Mouse (Mus musculus): Measurements from ENCODE around the gene Aldh3a2. TPM values are rescaled to one million over a fixed set of nuclear protein-coding genes. Genes with fewer than 3 reads are reported as not detected.
"Not testable (repeated sequence)": the region's sequence is repeated elsewhere in the genome, so short reads cannot be mapped to it uniquely, and the experiment has no call there.

The Aldh3a2 gene
- 27.3 and 32.1 TPM in 2 replicates for polyA plus RNA-seq (2012; rRNA removed)

DNA sequence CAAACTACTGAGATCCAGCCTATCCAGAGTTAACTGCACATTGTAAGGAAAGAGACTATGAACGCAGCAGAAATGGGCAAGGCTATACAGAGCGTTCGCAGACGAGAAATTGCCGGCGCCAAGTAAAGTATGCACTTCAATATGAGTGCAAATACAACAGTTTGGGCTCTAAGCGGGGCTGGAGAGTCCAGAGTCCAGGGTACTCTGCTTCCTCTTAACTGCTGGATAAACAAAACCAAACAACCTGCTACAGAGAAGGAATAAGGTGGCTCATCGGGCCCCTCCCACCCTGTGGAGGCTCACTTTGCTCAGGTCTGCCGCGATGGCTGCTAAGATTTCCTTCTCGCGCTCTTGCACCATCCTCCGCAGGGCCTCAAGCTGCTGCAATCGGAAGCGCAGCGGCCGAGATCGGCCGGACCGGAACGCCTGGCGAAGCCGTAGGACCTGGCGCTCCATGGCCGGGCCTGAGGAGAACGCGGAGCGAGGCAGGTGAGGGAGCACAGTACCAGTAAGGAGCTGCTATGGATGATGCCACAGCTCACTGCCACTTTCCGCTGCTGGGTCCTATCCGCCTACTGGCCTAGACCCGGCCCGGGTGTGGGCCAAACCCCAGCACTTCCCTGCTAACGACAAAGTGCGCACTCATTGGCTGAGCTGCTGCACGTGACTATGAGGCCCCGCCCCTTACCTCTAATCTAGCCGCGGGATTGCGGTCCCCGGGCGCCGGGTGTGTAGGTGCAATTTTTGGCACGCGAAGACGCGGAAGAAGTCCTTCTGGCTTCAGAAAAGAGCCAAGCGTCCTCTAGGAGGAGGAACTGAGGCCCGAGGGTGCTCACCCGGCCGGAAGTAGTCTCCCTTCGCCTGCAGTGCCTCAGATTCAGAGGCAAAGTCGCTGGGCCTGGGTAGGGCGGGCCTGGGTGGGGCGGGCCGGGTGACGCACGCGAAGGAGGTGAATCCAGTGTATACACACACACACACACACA lies at the start of gene Aldh3a2:
Gene Aldh3a2 (minus strand): TSS at position 914 of the 983 bp plus-strand sequence.
- Histone ChIP-seq H3K36me3 (ENCODE audit: control insufficient read depth, insufficient read depth, low read length) (peaks cover 18% of the 10 kb centered on the region), H3K4me1 (ENCODE audit: control insufficient read depth, insufficient read depth, insufficient read length) (no peaks in the 10 kb centered on the region), H3K4me3 (ENCODE audit: extremely low read depth, insufficient read depth, insufficient read length) (peak within 1 kb of the TSS; percentile 93), H3K27me3 (ENCODE audit: control insufficient read depth, insufficient read depth, low read length) (no peaks in the 10 kb centered on the region), H3K27ac (ENCODE audit: insufficient read depth, low read length) (peak within 1 kb of the TSS; percentile 96)
- peak; percentile 92 to 96 for DNase-seq (ENCODE audit: low read depth in 1 of 2, low spot score in 2 of 2)
- under 1% methylated on average over 58 of the region's 58 CpGs for WGBS
- no peak for TF ChIP-seq CTCF (IDR thresholded peaks at IDR 0.05; ENCODE audit: extremely low read depth, insufficient read depth, insufficient read length, insufficient replicate concordance)
- peak; percentile 98 for TF ChIP-seq POLR2A (IDR thresholded peaks at IDR 0.05; ENCODE audit: low read depth, low read length)

DNA sequence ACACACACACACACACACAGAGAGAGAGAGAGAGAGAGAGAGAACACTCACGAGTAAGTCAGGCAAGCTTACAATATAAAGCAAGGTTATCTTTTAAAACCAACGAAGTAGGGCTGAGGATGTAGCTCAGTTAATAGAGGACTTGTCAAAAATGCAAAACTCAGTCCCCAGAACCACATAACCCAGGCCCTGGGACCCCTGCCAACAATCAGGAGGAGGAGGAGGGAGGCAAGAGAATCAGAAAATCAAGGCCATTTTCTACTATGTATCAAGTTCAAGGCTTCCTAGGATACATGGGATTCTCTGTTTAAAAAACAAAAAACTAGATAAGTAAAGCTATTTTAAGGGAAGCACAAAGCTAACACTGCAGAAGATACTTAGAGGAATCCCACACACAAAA lies 49.6 kb upstream of the Aldh3a2 start:
- 32% methylated on average over 2 of the region's 2 CpGs for WGBS
- DNase-seq (ENCODE audit: low read depth in 1 of 2, low spot score in 2 of 2), result no peak
- TF ChIP-seq POLR2A (IDR thresholded peaks at IDR 0.05; ENCODE audit: low read depth, low read length) (no peak), CTCF (IDR thresholded peaks at IDR 0.05; ENCODE audit: extremely low read depth, insufficient read depth, insufficient read length, insufficient replicate concordance) (no peak)

DNA sequence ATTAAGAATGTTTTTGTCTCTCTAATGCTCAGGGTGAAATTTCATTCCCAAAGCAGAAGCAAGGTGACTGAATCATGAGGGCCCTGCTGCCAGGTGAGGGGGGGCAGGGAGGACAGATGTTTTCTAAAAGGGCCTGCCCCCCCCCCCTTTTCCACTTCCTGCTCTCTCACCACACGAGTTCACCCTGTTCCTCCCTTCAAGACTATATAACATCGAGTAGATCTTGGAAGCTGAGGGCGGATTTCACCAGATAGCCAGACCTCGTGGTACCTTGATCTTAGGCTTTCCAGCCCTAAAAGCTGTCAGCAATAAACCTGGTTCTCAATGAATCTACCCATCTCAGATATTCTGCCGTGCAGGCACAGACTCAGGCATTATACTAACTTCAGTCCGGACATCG lies 43.1 kb upstream of the Aldh3a2 start:
- Histone ChIP-seq H3K4me1 (ENCODE audit: control insufficient read depth, insufficient read depth, insufficient read length) (peaks cover 7% of the 10 kb centered on the region; the same call in 1 of the 2 replicates), H3K27me3 (ENCODE audit: control insufficient read depth, insufficient read depth, low read length) (no peaks in the 10 kb centered on the region), H3K36me3 (ENCODE audit: control insufficient read depth, insufficient read depth, low read length) (no peaks in the 10 kb centered on the region), H3K27ac (ENCODE audit: insufficient read depth, low read length) (no peak overlapping the region), H3K4me3 (ENCODE audit: extremely low read depth, insufficient read depth, insufficient read length) (no peak overlapping the region)
- DNase-seq (ENCODE audit: low read depth in 1 of 2, low spot score in 2 of 2), result no peak
- TF ChIP-seq CTCF (IDR thresholded peaks at IDR 0.05; ENCODE audit: extremely low read depth, insufficient read depth, insufficient read length, insufficient replicate concordance) (no peak), POLR2A (IDR thresholded peaks at IDR 0.05; ENCODE audit: low read depth, low read length) (no peak)
- WGBS, result 38% methylated on average over 7 of the region's 7 CpGs

More for the DNA sequence above, 49.6 kb upstream of the Aldh3a2 start:
- Histone ChIP-seq H3K36me3 (ENCODE audit: control insufficient read depth, insufficient read depth, low read length) (no peaks in the 10 kb centered on the region), H3K27ac (ENCODE audit: insufficient read depth, low read length) (no peak overlapping the region), H3K27me3 (ENCODE audit: control insufficient read depth, insufficient read depth, low read length) (no peaks in the 10 kb centered on the region), H3K4me1 (ENCODE audit: control insufficient read depth, insufficient read depth, insufficient read length) (no peaks in the 10 kb centered on the region), H3K4me3 (ENCODE audit: extremely low read depth, insufficient read depth, insufficient read length) (no peak overlapping the region)

DNA sequence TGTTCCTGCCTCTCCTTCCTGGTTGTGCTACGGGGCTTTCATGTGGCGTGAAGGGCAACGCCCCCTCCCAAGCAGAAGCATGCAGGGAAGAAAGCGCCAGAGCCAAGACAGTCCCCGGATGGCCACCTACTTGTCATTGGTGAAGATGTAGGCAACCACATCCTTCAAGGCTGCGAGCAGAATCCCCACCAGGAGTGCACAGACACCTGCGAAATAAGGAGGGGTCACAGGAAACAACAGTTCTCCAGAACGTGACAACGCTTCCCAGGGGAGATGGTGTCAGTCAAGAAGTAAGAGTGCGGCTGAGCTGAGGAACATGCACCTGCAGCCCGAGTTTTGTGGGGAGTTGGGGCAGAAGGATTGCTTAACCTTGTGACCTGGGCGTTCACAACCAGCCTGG lies 42.6 kb upstream of the Aldh3a2 start:
- no peak overlapping the region for H3K4me3 ChIP-seq (ENCODE audit: extremely low read depth, insufficient read depth, insufficient read length)
- no peak overlapping the region for H3K27ac ChIP-seq (ENCODE audit: insufficient read depth, low read length)
- TF ChIP-seq CTCF (IDR thresholded peaks at IDR 0.05; ENCODE audit: extremely low read depth, insufficient read depth, insufficient read length, insufficient replicate concordance), result no peak
- TF ChIP-seq POLR2A (IDR thresholded peaks at IDR 0.05; ENCODE audit: low read depth, low read length), result no peak
- no peaks in the 10 kb centered on the region for H3K36me3 ChIP-seq (ENCODE audit: control insufficient read depth, insufficient read depth, low read length)
- no peaks in the 10 kb centered on the region for H3K27me3 ChIP-seq (ENCODE audit: control insufficient read depth, insufficient read depth, low read length)
- DNase-seq (ENCODE audit: low read depth in 1 of 2, low spot score in 2 of 2), result peak in 1 of 2 experiments; percentile 18
- 17% methylated on average over 12 of the region's 12 CpGs for WGBS
- H3K4me1 ChIP-seq (ENCODE audit: control insufficient read depth, insufficient read depth, insufficient read length), result peaks cover 7% of the 10 kb centered on the region; the same call in 1 of the 2 replicates

DNA sequence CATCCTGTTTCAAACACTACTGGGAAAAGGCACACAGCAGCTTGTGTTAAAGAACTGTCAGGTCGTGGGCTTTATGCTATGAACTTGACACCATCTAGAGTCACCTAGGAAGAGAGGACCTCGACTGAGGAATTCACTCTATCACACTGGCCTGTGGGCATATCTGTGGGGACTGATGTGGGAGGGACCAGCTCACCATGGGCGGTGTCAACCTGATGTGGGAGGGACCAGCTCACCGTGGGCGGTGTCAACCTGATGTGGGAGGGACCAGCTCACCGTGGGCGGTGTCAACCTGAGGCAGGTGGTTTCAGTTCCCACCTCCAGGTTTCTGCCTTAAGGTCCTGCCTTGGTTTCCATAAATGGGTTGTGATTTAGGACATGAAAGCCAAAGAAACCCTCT lies 40.5 kb upstream of the Aldh3a2 start:
- 59% methylated on average over 7 of the region's 7 CpGs for WGBS
- Histone ChIP-seq H3K4me1 (ENCODE audit: control insufficient read depth, insufficient read depth, insufficient read length) (peaks cover 7% of the 10 kb centered on the region; the same call in 1 of the 2 replicates), H3K36me3 (ENCODE audit: control insufficient read depth, insufficient read depth, low read length) (no peaks in the 10 kb centered on the region), H3K27me3 (ENCODE audit: control insufficient read depth, insufficient read depth, low read length) (no peaks in the 10 kb centered on the region), H3K4me3 (ENCODE audit: extremely low read depth, insufficient read depth, insufficient read length) (no peak overlapping the region), H3K27ac (ENCODE audit: insufficient read depth, low read length) (no peak overlapping the region)
- no peak for DNase-seq (ENCODE audit: low read depth in 1 of 2, low spot score in 2 of 2)
- TF ChIP-seq CTCF (IDR thresholded peaks at IDR 0.05; ENCODE audit: extremely low read depth, insufficient read depth, insufficient read length, insufficient replicate concordance), result no peak
- TF ChIP-seq POLR2A (IDR thresholded peaks at IDR 0.05; ENCODE audit: low read depth, low read length), result no peak

DNA sequence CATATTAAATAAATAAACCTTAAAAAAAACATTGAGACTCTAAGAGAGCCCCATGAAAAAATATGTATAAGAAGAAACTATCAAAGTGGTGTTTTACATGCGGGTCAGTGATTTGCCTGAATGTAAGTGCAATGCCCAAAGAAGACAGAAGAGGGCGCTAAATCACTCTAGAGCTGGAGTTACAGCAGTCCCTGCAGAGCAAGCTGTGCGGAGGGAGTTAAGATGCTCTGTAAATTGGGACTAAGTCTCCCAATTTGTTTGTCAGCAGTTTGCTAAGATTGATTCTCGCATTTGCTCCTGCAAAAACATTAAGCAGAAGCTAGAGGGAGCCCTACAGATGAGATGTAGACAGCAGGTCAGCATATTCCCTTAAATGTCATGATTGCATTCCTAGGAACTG lies 38.1 kb upstream of the Aldh3a2 start:
- 71% methylated on average over 4 of the region's 4 CpGs for WGBS
- peak; percentile 32 to 37 for DNase-seq (ENCODE audit: low read depth in 1 of 2, low spot score in 2 of 2)

DNA sequence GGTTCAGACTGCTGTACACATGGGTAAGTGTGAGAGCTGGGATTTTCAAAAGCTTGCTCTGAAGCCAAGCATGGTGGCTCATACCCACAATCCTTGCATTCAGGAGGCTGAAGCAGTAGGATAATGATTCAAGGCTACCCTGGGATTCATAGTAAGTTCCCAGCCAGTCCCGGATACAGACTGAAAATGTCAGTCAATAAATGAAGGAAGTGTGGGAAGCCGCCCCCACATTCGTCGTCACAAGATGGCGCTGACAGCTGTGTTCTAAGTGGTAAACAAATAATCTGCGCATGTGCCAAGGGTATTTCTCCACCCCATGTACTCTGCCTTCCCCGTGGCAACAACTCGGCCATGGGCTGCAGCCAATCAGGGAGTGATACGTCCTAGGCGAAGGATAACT lies 37.3 kb upstream of the Aldh3a2 start:
- not testable (repeated sequence) for H3K27ac ChIP-seq (ENCODE audit: insufficient read depth, low read length); H3K4me1 ChIP-seq (ENCODE audit: control insufficient read depth, insufficient read depth, insufficient read length); H3K4me3 ChIP-seq (ENCODE audit: extremely low read depth, insufficient read depth, insufficient read length); DNase-seq (ENCODE audit: low read depth in 1 of 2, low spot score in 2 of 2); H3K27me3 ChIP-seq (ENCODE audit: control insufficient read depth, insufficient read depth, low read length); H3K36me3 ChIP-seq (ENCODE audit: control insufficient read depth, insufficient read depth, low read length)
- WGBS, result 93% methylated on average over 6 of the region's 10 CpGs

More for the DNA sequence above, 38.1 kb upstream of the Aldh3a2 start:
- Histone ChIP-seq H3K4me1 (ENCODE audit: control insufficient read depth, insufficient read depth, insufficient read length) (peaks cover 7% of the 10 kb centered on the region; the same call in 1 of the 2 replicates), H3K27ac (ENCODE audit: insufficient read depth, low read length) (no peak overlapping the region), H3K4me3 (ENCODE audit: extremely low read depth, insufficient read depth, insufficient read length) (no peak overlapping the region), H3K36me3 (ENCODE audit: control insufficient read depth, insufficient read depth, low read length) (no peaks in the 10 kb centered on the region), H3K27me3 (ENCODE audit: control insufficient read depth, insufficient read depth, low read length) (no peaks in the 10 kb centered on the region)
- TF ChIP-seq CTCF (IDR thresholded peaks at IDR 0.05; ENCODE audit: extremely low read depth, insufficient read depth, insufficient read length, insufficient replicate concordance) (peak; percentile 35; the same call in 1 of the 2 replicates), POLR2A (IDR thresholded peaks at IDR 0.05; ENCODE audit: low read depth, low read length) (no peak)
